Mouse (Mus musculus): ENCODE measurements around the gene Hoxd3. TPM values are rescaled to one million over a fixed set of nuclear protein-coding genes. Genes with fewer than 3 reads are reported as not detected.

Gene Hoxd3
- total RNA-seq, 2 experiments from 2014 or later: 0.89 to 0.90 TPM

DNA sequence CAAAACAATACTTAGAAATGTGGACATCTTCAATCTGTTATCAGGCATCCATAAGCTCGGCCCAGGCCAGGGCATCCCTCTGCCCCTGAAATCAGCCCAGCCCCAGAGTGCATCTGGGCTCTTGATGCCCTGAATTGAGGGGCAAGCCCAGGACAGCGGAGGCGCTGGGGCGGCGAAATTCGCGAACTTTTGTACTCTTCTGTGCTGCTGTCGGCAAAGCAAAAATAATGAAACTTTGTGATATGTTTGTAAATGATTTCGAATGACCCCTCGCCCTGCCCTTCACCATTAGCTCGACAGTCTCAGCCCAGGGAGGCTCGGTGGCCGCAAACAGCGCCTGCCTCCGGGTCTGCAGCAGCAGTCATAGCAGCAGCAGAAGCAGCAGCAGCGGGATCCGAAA is 13.4 kb downstream of the Hoxd3 start:
- no peak for DNase-seq (ENCODE audit: low spot score in 2 of 2)

DNA sequence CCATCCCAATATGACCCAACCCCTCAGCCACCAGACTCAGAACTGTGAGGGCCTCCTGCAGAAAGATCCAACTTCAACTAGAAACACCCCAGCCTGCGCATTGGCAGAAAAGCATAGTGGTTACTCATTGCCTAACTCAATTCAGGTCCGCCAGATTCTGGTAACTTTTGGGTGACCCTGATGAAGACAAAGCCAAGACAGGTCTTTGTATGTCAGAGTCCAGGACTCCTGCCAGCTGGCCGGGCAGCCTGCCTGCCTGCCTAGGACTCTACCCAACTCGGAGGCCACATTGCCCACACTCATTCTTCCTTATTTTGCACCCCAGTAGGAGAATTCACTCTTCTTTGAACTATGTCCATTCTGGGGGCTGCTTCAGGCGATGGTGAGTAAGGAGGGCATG is 14.8 kb downstream of the Hoxd3 start, which contains the start of gene Gm28230:
TSS of gene Gm28230 (plus strand) at position 178 of the 400 bp plus-strand sequence.
- DNase-seq (ENCODE audit: low spot score in 2 of 2): no peak

DNA sequence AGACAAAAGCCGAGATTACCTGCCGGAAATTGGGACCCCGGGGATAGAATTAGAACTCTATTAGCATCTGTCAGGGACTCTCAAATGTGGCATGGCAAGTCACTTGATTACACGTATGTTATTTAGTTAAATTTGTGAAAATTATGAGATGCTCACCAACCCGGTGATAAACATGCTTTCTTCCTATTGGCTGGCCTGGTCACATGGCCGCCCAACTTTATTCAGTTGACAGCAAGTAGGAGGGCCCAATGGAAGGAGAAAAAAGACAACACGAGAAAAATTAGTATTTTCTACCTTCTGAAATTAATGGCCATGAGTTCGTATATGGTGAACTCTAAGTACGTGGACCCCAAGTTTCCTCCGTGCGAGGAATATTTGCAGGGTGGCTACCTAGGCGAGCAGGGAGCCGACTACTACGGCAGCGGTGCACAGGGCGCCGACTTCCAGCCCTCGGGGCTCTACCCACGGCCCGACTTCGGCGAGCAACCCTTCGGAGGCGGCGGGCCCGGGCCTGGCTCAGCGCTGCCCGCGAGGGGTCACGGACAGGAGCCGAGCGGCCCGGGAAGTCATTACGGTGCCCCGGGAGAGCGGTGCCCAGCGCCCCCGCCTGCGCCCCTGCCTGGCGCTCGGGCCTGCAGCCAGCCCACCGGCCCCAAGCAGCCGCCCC is 15.4 kb downstream of the Hoxd3 start:
- no peak for DNase-seq (ENCODE audit: low spot score in 2 of 2)

- no peak for DNase-seq (ENCODE audit: low spot score in 2 of 2)
Measured at GRCm38 (mm10) chr2:74727640-74728302, 16.0 kb downstream of the Hoxd3 start.

- no peak for DNase-seq (ENCODE audit: low spot score in 2 of 2)
Measured at GRCm38 (mm10) chr2:74728303-74728680, 16.6 kb downstream of the Hoxd3 start.

GRCm38 (mm10) chr2:74730331-74730730 is 18.6 kb downstream of the Hoxd3 start:
- DNase-seq (ENCODE audit: low spot score in 2 of 2): no peak

DNA sequence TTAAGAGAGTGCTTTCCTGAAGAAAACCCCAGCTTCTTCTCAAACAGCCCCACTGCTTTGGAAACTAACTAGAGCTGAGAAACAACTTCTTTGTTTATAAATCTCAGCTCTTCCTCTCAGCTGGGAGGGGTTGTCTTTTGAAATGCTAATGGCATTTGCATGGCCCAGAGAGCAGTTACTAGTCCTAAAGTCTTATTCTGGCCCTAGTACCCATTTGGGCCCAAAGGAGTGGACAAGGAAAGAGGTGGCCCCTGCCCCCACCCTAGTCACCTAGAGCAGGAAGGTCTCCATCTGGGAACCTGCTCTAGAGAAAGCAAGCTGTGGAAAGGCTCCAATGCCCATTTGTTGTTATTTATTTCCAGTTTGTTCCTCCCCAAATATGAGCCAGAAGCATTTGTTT is 19.3 kb downstream of the Hoxd3 start:
- no peak for DNase-seq (ENCODE audit: low spot score in 2 of 2)

- DNase-seq (ENCODE audit: low spot score in 2 of 2): no peak
Measured at GRCm38 (mm10) chr2:74731799-74732512, 20.2 kb downstream of the Hoxd3 start.

- DNase-seq (ENCODE audit: low spot score in 2 of 2): no peak
Measured at GRCm38 (mm10) chr2:74732513-74733316, 21.0 kb downstream of the Hoxd3 start.

- DNase-seq (ENCODE audit: low spot score in 2 of 2): no peak
Measured at GRCm38 (mm10) chr2:74733317-74733661, 21.6 kb downstream of the Hoxd3 start.

DNA sequence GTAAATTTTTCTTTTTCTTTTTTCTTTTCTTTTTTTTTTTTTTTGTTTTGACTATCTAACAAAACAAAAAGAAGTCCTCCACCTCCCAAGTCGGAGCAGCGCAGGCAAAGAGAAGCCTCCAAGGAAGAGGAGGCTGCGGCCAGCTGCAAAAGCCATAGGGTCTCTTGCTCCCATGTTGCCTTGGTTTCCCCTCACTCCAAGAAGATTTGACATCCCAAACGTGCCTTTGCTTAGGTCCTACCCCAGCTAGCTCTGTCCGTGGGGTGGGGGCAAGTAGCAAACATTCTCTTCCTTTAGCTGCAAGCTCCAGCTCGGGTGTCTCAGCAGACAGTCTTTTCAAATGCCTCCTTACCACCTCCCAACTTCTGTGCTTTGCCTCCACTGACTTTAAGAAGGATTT is 22.0 kb downstream of the Hoxd3 start:
- no peak for DNase-seq (ENCODE audit: low spot score in 2 of 2)

DNA sequence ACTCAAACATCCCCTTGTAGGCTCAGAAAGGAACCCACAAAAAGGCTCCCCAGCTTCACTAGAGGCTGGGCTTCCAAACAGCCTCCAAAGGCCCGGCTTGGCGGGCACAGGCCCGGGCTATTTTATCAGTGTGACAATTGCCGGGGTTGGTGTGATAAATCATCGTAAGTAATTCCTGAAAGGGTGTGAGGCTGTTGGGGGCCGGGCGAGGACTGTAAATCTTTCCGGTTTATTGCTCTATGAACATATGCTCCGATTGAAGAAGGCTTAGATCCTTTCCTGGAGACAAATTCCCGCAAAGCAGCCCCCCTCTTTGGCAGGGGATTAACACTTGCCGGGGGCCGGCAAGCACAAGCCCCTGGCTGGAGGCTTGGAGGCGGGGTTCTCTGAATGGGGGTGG is 22.7 kb downstream of the Hoxd3 start:
- DNase-seq (ENCODE audit: low spot score in 2 of 2): no peak

GRCm38 (mm10) chr2:74734996-74735811 is 23.5 kb downstream of the Hoxd3 start:
- DNase-seq (ENCODE audit: low spot score in 2 of 2): no peak

DNA sequence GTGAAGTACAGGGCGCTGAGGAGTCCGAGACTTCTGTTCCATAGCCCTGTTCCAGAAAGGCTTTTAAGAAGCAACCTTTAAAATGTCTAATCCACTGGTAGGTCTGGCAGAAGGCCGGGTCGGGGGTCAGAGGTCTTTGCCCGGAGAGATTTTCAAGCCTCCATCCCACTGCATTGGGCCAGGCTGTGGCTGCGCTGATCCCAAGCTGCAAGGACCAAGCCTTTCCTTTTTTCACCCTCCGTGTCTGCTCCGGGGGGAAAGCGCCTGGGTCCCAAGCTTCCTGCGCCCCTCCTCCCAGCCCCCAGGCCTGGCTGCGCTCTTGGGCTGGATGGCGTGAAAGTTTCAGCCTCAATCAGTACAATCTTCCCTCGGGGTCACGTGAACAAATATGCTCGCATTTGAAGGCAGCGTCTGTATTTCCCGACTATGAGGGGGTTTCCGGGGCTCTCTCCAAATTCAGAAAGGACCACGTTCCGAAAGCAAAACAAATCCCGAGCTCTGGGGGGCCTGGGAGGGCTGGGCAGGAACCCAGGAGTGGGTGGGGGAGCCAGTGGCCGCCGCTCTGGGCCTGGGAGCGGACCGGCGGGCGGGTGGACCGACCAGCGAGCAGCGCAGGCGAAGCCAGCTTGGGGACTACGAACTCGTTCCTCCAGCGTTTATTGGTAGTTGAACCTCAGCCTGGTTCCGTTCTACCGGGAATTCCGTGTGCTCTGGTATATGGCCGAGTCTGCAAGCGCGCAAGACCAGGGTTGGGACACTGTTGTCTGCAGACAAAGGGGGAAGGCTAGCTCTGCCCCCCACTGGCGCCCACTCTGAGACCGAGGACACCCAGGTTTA is 24.3 kb downstream of the Hoxd3 start:
- no peak for DNase-seq (ENCODE audit: low spot score in 2 of 2)

GRCm38 (mm10) chr2:74736688-74737577 is 25.2 kb downstream of the Hoxd3 start:
- no peak for DNase-seq (ENCODE audit: low spot score in 2 of 2)

DNA sequence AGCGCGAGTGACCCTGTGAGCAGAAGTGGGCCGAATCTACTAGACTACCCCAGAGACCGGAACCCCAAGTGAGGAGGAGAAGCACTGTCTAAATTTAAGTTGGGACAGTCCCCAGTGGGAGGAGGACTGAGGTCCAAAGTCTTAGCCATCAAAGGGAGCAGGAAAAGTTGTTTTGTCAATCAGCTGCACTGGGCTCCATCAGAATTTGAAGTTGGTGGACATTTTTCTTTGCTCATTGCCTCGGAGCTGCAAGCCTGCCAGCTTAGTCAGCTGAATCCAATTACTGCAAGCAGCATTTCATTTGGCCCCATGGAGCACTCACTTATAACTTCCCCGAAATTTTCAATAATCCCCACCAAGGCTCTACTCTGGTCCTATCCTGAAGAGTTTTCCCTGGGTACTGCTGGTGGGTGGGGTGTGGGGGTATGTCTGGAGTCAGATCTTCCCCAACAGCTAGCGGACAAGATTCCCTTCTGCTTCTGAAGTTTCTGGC is 25.9 kb downstream of the Hoxd3 start:
- DNase-seq (ENCODE audit: low spot score in 2 of 2): no peak

DNA sequence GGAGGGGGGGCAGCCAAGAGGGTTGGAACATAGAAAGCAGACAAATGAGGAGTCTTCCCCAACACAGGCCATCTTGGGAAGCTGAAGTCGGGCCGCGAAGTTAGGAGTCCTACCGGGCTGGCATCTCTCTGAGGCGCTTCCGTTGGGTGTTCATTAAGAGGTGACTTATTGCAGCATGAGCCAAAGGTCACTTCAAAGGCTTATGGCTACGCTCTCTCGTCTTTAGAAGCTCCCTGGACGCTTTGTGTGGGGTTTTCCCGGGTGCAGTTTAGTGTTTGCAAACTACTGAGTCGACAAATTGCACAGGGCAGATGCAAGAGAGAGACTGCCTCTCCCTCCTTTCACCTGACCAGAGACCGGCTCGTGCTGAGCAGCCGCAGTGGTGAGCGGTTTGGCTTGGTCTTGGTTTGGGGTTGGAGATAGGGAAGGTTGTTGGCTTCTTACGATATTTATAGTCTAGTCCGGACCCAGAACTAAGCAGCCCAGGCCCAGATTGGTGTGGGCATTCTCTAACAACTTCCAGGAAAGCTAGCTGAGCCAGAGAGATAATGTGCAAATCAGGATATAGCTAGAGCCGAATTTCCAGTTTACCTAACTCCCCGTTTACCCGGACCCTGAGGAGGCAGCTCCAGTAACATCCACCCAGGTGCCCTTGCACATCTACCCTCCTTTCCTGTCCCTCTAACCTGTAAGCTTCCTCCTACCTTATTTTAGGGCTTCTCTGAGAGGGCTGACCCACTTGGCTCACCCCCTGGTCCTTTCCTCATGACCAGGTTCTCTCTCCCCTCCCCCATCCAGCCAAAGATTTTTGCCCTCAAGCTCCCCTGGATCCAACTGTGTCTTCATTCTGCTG is 27.1 kb downstream of the Hoxd3 start:
- no peak for DNase-seq (ENCODE audit: low spot score in 2 of 2)

DNA sequence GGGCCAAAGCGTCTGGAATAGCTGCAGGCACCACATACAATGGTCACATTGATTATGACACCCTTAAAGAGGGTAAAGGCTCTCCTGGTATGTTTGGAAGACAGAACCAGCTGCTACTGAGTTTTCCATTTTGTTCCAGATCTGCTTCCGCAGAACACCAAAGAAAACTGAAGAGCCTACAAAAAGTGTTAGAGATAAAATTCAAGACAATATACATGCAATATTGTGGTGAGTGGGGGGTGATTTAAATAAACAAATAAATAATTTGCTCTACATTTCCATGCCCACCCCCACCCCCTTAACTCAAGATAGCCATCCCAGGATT is 27.7 kb downstream of the Hoxd3 start:
- no peak for DNase-seq (ENCODE audit: low spot score in 2 of 2)
